Mouse (Mus musculus) liver, adult 2 months (tissue): ENCODE measurements at regions not wholly inside any gene's neighbourhood (a gene's known extent, or its start where the extent isn't known, plus 50 kb on each side); places are given as distances from the start of the nearest gene placed in this dataset.

Source experiments
- DNase-seq: peaks from one replicate; pipeline ENCODE4 v3.0.0-alpha.2; 2011; ENCODE audit warnings: low read depth, low spot score; ENCODE audit errors: extremely low read depth
- H3K27ac ChIP-seq: fragments of 200-500 bp; replicated peaks from 2 replicates; pipeline ENCODE4 v1.5.1; 2012; ENCODE audit warnings: low read depth, mild to moderate bottlenecking, control low read depth, inconsistent platforms, low read length; ENCODE audit not compliant: insufficient read depth
- H3K27me3 ChIP-seq: fragments of 200-500 bp; 2 replicates; pipeline ENCODE4 v1.6.1; 2012; ENCODE audit warnings: mild to moderate bottlenecking, moderate library complexity, low read length, inconsistent platforms; ENCODE audit not compliant: control insufficient read depth, insufficient read depth
- H3K36me3 ChIP-seq: fragments of 200-500 bp; 2 replicates; pipeline ENCODE4 v1.6.1; 2012; ENCODE audit warnings: low read length, inconsistent platforms; ENCODE audit not compliant: control insufficient read depth, insufficient read depth
- H3K4me1 ChIP-seq: fragments of 200-500 bp; 2 replicates; pipeline ENCODE4 v1.6.1; 2011; ENCODE audit warnings: low read length; ENCODE audit not compliant: control insufficient read depth, insufficient read depth
- H3K4me3 ChIP-seq: fragments of 200-500 bp; 2 replicates; pipeline ENCODE4 v1.5.1; 2011; ENCODE audit warnings: low read depth, mild to moderate bottlenecking, control low read depth, low read length, moderate library complexity; ENCODE audit not compliant: insufficient read depth
- H3K79me2 ChIP-seq: fragments of 200-500 bp; 2 replicates; pipeline ENCODE4 v1.6.1; 2012; ENCODE audit warnings: inconsistent platforms, mild to moderate bottlenecking, low read length, moderate library complexity; ENCODE audit not compliant: control insufficient read depth, insufficient read depth
- H3K9ac ChIP-seq: fragments of 200-500 bp; 2 replicates; pipeline ENCODE4 v1.6.1; 2012; ENCODE audit warnings: low read depth, mild to moderate bottlenecking, control low read depth, inconsistent platforms, low read length
- CTCF ChIP-seq: fragments of 200-500 bp; IDR thresholded peaks from 2 replicates; pipeline ENCODE4 v1.5.1; 2011; ENCODE audit warnings: low read depth, low read length, control low read depth
- POLR2A ChIP-seq: fragments of 200-500 bp; IDR thresholded peaks from 2 replicates; pipeline ENCODE4 v1.6.1; 2011; ENCODE audit warnings: low read length, control low read depth; ENCODE audit not compliant: insufficient read depth; ENCODE audit errors: extremely low read depth
- WGBS: fragments of 180-500 bp; shearing (Covaris S2); methylation state at CpG from one replicate; pipeline ENCODE4 v1.1.7; 2018; 5-methylcytosine and 5-hydroxymethylcytosine counted together

GRCm38 (mm10) chr13:103459486-103460147 is 125.3 kb upstream of the Mast4 start:
- Histone ChIP-seq H3K27ac (no peak overlapping the region), H3K36me3 (no peaks in the 10 kb centered on the region), H3K27me3 (no peaks in the 10 kb centered on the region), H3K79me2 (no peaks in the 10 kb centered on the region), H3K9ac (no peak overlapping the region), H3K4me3 (no peak overlapping the region), H3K4me1 (no peaks in the 10 kb centered on the region)
- 90% methylated on average over 13 of the region's 13 CpGs for WGBS
- TF ChIP-seq CTCF (no peak), POLR2A (no peak)
- no peak for DNase-seq

GRCm38 (mm10) chr13:103452837-103453236 is 118.5 kb upstream of the Mast4 start:
- Histone ChIP-seq H3K79me2 (no peaks in the 10 kb centered on the region), H3K27ac (no peak overlapping the region), H3K36me3 (no peaks in the 10 kb centered on the region), H3K4me3 (no peak overlapping the region), H3K4me1 (no peaks in the 10 kb centered on the region), H3K27me3 (no peaks in the 10 kb centered on the region), H3K9ac (no peak overlapping the region)
- no peak for TF ChIP-seq POLR2A
- TF ChIP-seq CTCF = no peak
- 88% methylated on average over 4 of the region's 4 CpGs for WGBS
- DNase-seq = no peak

- H3K4me1 ChIP-seq = no peaks in the 10 kb centered on the region
- TF ChIP-seq POLR2A = no peak
- no peak for TF ChIP-seq CTCF
- H3K4me3 ChIP-seq = no peak overlapping the region
- no peak for DNase-seq
- no peak overlapping the region for H3K9ac ChIP-seq
- H3K36me3 ChIP-seq = no peaks in the 10 kb centered on the region
- no peaks in the 10 kb centered on the region for H3K79me2 ChIP-seq
- no peak overlapping the region for H3K27ac ChIP-seq
- WGBS = 87% methylated on average over 3 of the region's 3 CpGs
- no peaks in the 10 kb centered on the region for H3K27me3 ChIP-seq
These were observed 96.3 kb upstream of the Mast4 start for GRCm38 (mm10) chr13:103430589-103430988.

GRCm38 (mm10) chr13:103424011-103424410 is 89.7 kb upstream of the Mast4 start:
- WGBS = 86% methylated on average over 7 of the region's 7 CpGs
- no peak overlapping the region for H3K4me3 ChIP-seq
- H3K36me3 ChIP-seq = no peaks in the 10 kb centered on the region
- TF ChIP-seq CTCF = no peak
- TF ChIP-seq POLR2A = no peak
- no peaks in the 10 kb centered on the region for H3K79me2 ChIP-seq
- no peaks in the 10 kb centered on the region for H3K4me1 ChIP-seq
- DNase-seq = no peak
- no peak overlapping the region for H3K27ac ChIP-seq
- H3K9ac ChIP-seq = no peak overlapping the region
- H3K27me3 ChIP-seq = no peaks in the 10 kb centered on the region

GRCm38 (mm10) chr13:103423417-103423816 is 89.1 kb upstream of the Mast4 start:
- 80% methylated on average over 8 of the region's 8 CpGs for WGBS
- H3K27ac ChIP-seq = no peak overlapping the region
- no peak overlapping the region for H3K4me3 ChIP-seq
- H3K79me2 ChIP-seq = no peaks in the 10 kb centered on the region
- no peaks in the 10 kb centered on the region for H3K27me3 ChIP-seq
- H3K9ac ChIP-seq = no peak overlapping the region
- TF ChIP-seq CTCF = no peak
- no peak for TF ChIP-seq POLR2A
- no peaks in the 10 kb centered on the region for H3K4me1 ChIP-seq
- H3K36me3 ChIP-seq = no peaks in the 10 kb centered on the region
- DNase-seq = no peak

- H3K4me3 ChIP-seq = no peak overlapping the region
- H3K36me3 ChIP-seq = no peaks in the 10 kb centered on the region
- no peaks in the 10 kb centered on the region for H3K4me1 ChIP-seq
- no peaks in the 10 kb centered on the region for H3K79me2 ChIP-seq
- DNase-seq = no peak
- TF ChIP-seq POLR2A (no peak), CTCF (no peak)
- H3K27ac ChIP-seq = no peak overlapping the region
- WGBS = 94% methylated on average over 8 of the region's 8 CpGs
- H3K27me3 ChIP-seq = no peaks in the 10 kb centered on the region
- no peak overlapping the region for H3K9ac ChIP-seq
These were observed 88.7 kb upstream of the Mast4 start for GRCm38 (mm10) chr13:103422997-103423396.
